Mouse (Mus musculus): ENCODE measurements around the gene Hdac1. TPM values are rescaled to one million over a fixed set of nuclear protein-coding genes. Genes with fewer than 3 reads are reported as not detected.
A peak's percentile ranks its signal among the peaks of the same experiment; 100 is the strongest.

Hdac1 gene
- polyA plus RNA-seq, 1 experiment, result 41.6 TPM

GRCm38 (mm10) chr4:129572236-129573092 is 30.0 kb upstream of the Hdac1 start:
- peak overlapping the region; percentile 79 for H3K27ac ChIP-seq (ENCODE audit: insufficient read depth, low read depth, low read length)
- peak; percentile 68 for DNase-seq
- TF ChIP-seq CTCF (conservative IDR thresholded peaks at IDR 0.05; ENCODE audit: insufficient read depth, insufficient read length, low read depth, low read length), result no peak
- no peak for TF ChIP-seq POLR2A (IDR thresholded peaks at IDR 0.05; ENCODE audit: low read depth, low read length)
- WGBS, result 67% methylated on average over 13 of the region's 13 CpGs
- no peak overlapping the region for H3K4me3 ChIP-seq (ENCODE audit: insufficient read depth, low read depth, low read length)
- H3K36me3 ChIP-seq (ENCODE audit: control insufficient read depth, insufficient read depth, low read length), result no peaks in the 10 kb centered on the region
- no peaks in the 10 kb centered on the region for H3K4me1 ChIP-seq (ENCODE audit: control insufficient read depth, insufficient read depth, low read length)
- H3K27me3 ChIP-seq (replicated peaks; ENCODE audit: control insufficient read depth, insufficient read depth, low read length), result no peaks in the 10 kb centered on the region

GRCm38 (mm10) chr4:129571551-129572084 is 29.1 kb upstream of the Hdac1 start:
- 85% methylated on average over 8 of the region's 8 CpGs for WGBS
- TF ChIP-seq CTCF (conservative IDR thresholded peaks at IDR 0.05; ENCODE audit: insufficient read depth, insufficient read length, low read depth, low read length) (no peak), POLR2A (IDR thresholded peaks at IDR 0.05; ENCODE audit: low read depth, low read length) (no peak)
- Histone ChIP-seq H3K4me1 (ENCODE audit: control insufficient read depth, insufficient read depth, low read length) (no peaks in the 10 kb centered on the region), H3K27ac (ENCODE audit: insufficient read depth, low read depth, low read length) (peak overlapping the region; percentile 79), H3K4me3 (ENCODE audit: insufficient read depth, low read depth, low read length) (no peak overlapping the region), H3K27me3 (replicated peaks; ENCODE audit: control insufficient read depth, insufficient read depth, low read length) (no peaks in the 10 kb centered on the region), H3K36me3 (ENCODE audit: control insufficient read depth, insufficient read depth, low read length) (no peaks in the 10 kb centered on the region)
- DNase-seq, result no peak

DNA sequence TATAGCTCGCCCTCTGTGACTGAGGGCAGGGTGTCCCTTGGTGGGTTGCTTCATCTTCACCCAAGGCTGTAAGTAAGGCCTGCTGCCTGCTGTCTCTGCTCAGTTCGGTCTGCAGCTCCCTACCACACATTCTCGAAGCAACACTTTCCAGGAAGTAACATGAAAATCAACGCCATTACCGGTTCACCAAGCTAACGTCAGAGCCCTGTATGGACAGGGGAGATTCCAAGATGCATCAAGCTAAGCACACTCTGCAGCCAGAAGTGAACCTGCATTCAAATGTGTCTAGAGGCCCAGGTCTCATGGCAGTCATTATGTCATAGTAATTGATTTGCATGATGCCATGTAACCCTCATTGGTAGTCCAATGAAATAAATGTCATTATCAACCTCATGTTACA is 27.5 kb upstream of the Hdac1 start:
- Histone ChIP-seq H3K4me3 (ENCODE audit: insufficient read depth, low read depth, low read length) (no peak overlapping the region), H3K36me3 (ENCODE audit: control insufficient read depth, insufficient read depth, low read length) (no peaks in the 10 kb centered on the region), H3K27ac (ENCODE audit: insufficient read depth, low read depth, low read length) (no peak overlapping the region), H3K27me3 (replicated peaks; ENCODE audit: control insufficient read depth, insufficient read depth, low read length) (no peaks in the 10 kb centered on the region), H3K4me1 (ENCODE audit: control insufficient read depth, insufficient read depth, low read length) (no peaks in the 10 kb centered on the region)
- TF ChIP-seq POLR2A (IDR thresholded peaks at IDR 0.05; ENCODE audit: low read depth, low read length), result no peak
- TF ChIP-seq CTCF (conservative IDR thresholded peaks at IDR 0.05; ENCODE audit: insufficient read depth, insufficient read length, low read depth, low read length), result no peak
- 88% methylated on average over 6 of the region's 6 CpGs for WGBS
- no peak for DNase-seq

- no peak for TF ChIP-seq POLR2A (IDR thresholded peaks at IDR 0.05; ENCODE audit: low read depth, low read length)
- no peak for TF ChIP-seq CTCF (conservative IDR thresholded peaks at IDR 0.05; ENCODE audit: insufficient read depth, insufficient read length, low read depth, low read length)
- no peaks in the 10 kb centered on the region for H3K27me3 ChIP-seq (replicated peaks; ENCODE audit: control insufficient read depth, insufficient read depth, low read length)
- H3K27ac ChIP-seq (ENCODE audit: insufficient read depth, low read depth, low read length), result no peak overlapping the region
- H3K36me3 ChIP-seq (ENCODE audit: control insufficient read depth, insufficient read depth, low read length), result no peaks in the 10 kb centered on the region
- H3K4me1 ChIP-seq (ENCODE audit: control insufficient read depth, insufficient read depth, low read length), result no peaks in the 10 kb centered on the region
- no peak overlapping the region for H3K4me3 ChIP-seq (ENCODE audit: insufficient read depth, low read depth, low read length)
- WGBS, result 92% methylated on average over 7 of the region's 7 CpGs
- no peak for DNase-seq
Observed at GRCm38 (mm10) chr4:129568366-129568765, 25.9 kb upstream of the Hdac1 start.

- no peak for DNase-seq
- Histone ChIP-seq H3K4me1 (ENCODE audit: control insufficient read depth, insufficient read depth, low read length) (no peaks in the 10 kb centered on the region), H3K27me3 (replicated peaks; ENCODE audit: control insufficient read depth, insufficient read depth, low read length) (no peaks in the 10 kb centered on the region), H3K4me3 (ENCODE audit: insufficient read depth, low read depth, low read length) (no peak overlapping the region), H3K27ac (ENCODE audit: insufficient read depth, low read depth, low read length) (no peak overlapping the region), H3K36me3 (ENCODE audit: control insufficient read depth, insufficient read depth, low read length) (no peaks in the 10 kb centered on the region)
- TF ChIP-seq CTCF (conservative IDR thresholded peaks at IDR 0.05; ENCODE audit: insufficient read depth, insufficient read length, low read depth, low read length) (no peak), POLR2A (IDR thresholded peaks at IDR 0.05; ENCODE audit: low read depth, low read length) (no peak)
- WGBS, result 87% methylated on average over 6 of the region's 6 CpGs
Observed at GRCm38 (mm10) chr4:129565139-129565538, 22.6 kb upstream of the Hdac1 start.

DNA sequence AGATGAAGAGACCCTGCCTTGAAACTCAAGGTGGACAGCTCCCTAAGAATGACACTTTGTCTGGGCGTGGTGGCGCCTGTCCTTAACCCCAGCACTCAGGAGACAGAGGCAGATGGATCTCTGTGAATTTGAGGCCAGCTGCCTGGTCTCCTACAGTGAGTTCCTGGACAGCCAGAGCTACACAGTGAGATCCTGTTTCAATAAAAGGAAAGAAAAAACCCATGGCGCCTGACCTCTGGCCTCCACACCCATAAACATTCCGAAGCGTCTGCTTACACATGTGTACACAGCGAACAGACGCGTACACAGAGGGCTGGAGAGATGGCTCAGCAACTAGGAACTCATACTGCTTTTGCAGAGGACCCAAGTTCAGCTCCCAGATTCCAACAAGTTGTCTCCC is 21.2 kb upstream of the Hdac1 start:
- no peaks in the 10 kb centered on the region for H3K36me3 ChIP-seq (ENCODE audit: control insufficient read depth, insufficient read depth, low read length)
- no peak for DNase-seq
- H3K27me3 ChIP-seq (replicated peaks; ENCODE audit: control insufficient read depth, insufficient read depth, low read length), result no peaks in the 10 kb centered on the region
- H3K27ac ChIP-seq (ENCODE audit: insufficient read depth, low read depth, low read length), result no peak overlapping the region
- 52% methylated on average over 8 of the region's 8 CpGs for WGBS
- TF ChIP-seq CTCF (conservative IDR thresholded peaks at IDR 0.05; ENCODE audit: insufficient read depth, insufficient read length, low read depth, low read length) (no peak), POLR2A (IDR thresholded peaks at IDR 0.05; ENCODE audit: low read depth, low read length) (no peak)
- H3K4me1 ChIP-seq (ENCODE audit: control insufficient read depth, insufficient read depth, low read length), result no peaks in the 10 kb centered on the region
- no peak overlapping the region for H3K4me3 ChIP-seq (ENCODE audit: insufficient read depth, low read depth, low read length)

- H3K4me1 ChIP-seq (ENCODE audit: control insufficient read depth, insufficient read depth, low read length), result peaks cover 4% of the 10 kb centered on the region; the same call in 1 of the 2 replicates
- H3K27ac ChIP-seq (ENCODE audit: insufficient read depth, low read depth, low read length), result no peak overlapping the region
- no peak for DNase-seq
- TF ChIP-seq POLR2A (IDR thresholded peaks at IDR 0.05; ENCODE audit: low read depth, low read length), result no peak
- no peak for TF ChIP-seq CTCF (conservative IDR thresholded peaks at IDR 0.05; ENCODE audit: insufficient read depth, insufficient read length, low read depth, low read length)
- H3K27me3 ChIP-seq (replicated peaks; ENCODE audit: control insufficient read depth, insufficient read depth, low read length), result no peaks in the 10 kb centered on the region
- 75% methylated on average over 5 of the region's 5 CpGs for WGBS
- no peak overlapping the region for H3K4me3 ChIP-seq (ENCODE audit: insufficient read depth, low read depth, low read length)
- no peaks in the 10 kb centered on the region for H3K36me3 ChIP-seq (ENCODE audit: control insufficient read depth, insufficient read depth, low read length)
Observed at GRCm38 (mm10) chr4:129561184-129561583, 18.7 kb upstream of the Hdac1 start.
